In the genomic region with DNA sequence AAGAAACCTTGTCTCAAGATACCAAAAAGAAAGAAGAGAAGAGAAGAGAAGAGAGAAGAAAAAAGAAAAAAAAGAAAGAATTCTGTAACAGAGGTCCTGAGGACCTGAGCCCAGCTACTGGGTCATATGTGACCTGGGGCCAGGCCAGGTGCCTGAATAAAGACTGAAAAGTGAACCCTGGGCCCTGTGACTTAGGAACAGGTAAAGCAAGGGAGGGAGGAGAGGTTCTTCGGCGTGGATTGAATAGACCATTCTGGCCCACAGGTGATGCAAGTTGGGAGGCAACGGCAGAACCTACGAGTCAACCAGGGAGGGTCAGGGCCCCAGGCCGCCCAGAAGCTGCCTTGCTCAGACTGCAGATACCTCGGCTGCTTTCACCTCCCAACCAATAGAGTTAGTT, we compare ENCODE assay signal across 14 mouse cellular contexts. TPM values are rescaled to one million over a fixed set of nuclear protein-coding genes. Genes with fewer than 3 reads are reported as not detected.
DNase-seq lines count a peak whose midpoint lies in the region; ATAC-seq and TF ChIP-seq lines count a peak whose summit lies in the region.
"Had no signal": no experiment of that assay in that cellular context is flagged by ENCODE, and none has a peak within 500 bp of the region (broad histone marks: within the 10 kb centered on the region; RNA-seq: fewer than 3 reads in every experiment).

No protein-coding gene starts in this region.

- WGBS in kidney, postnatal 0 days = 82% methylated on average over 6 of the region's 6 CpGs
- 59% methylated on average over 6 of the region's 6 CpGs for WGBS in liver, embryonic 14.5 days (ENCODE audit: insufficient replicate concordance)

- no peaks in the 10 kb centered on the region for H3K9me3 ChIP-seq in kidney, postnatal 0 days (replicated peaks; ENCODE audit: low read length)
- no peaks in the 10 kb centered on the region for H3K9me3 ChIP-seq in liver, embryonic 14.5 days (ENCODE audit: control insufficient read depth, low read length)
- H3K9me3 ChIP-seq: midbrain, embryonic 13.5 days had no signal

- H3K9ac ChIP-seq in kidney, postnatal 0 days (ENCODE audit: low read depth, low read length) = no peak overlapping the region
- H3K9ac ChIP-seq in liver, embryonic 14.5 days (replicated peaks) = no peak overlapping the region
- H3K9ac ChIP-seq: midbrain, embryonic 13.5 days had no signal

- H3K4me3 ChIP-seq in kidney, postnatal 0 days (replicated peaks; ENCODE audit: low read depth, low read length) = no peak overlapping the region
- peak overlapping the region; percentile 67 for H3K4me3 ChIP-seq in bone marrow macrophage, adult 2 months (ENCODE audit: insufficient read depth, low read length)
- no peak overlapping the region for H3K4me3 ChIP-seq in liver, embryonic 14.5 days (ENCODE audit: insufficient read depth in 1 of 2, low read depth in 2 of 2, low read length in 2 of 2)

- TF ChIP-seq EP300 in liver, embryonic 14.5 days (IDR thresholded peaks at IDR 0.05; ENCODE audit: low read depth) = no peak

- no peaks in the 10 kb centered on the region for H3K27me3 ChIP-seq in kidney, postnatal 0 days (ENCODE audit: insufficient read depth, low read length)
- no peaks in the 10 kb centered on the region for H3K27me3 ChIP-seq in liver, embryonic 14.5 days (ENCODE audit: control insufficient read depth, insufficient read depth, low read length)

- H3K36me3 ChIP-seq in kidney, postnatal 0 days (ENCODE audit: insufficient read depth, low read length) = no peaks in the 10 kb centered on the region
- H3K36me3 ChIP-seq in liver, embryonic 14.5 days (replicated peaks; ENCODE audit: control insufficient read depth, insufficient read depth, low read depth) = peaks cover 5% of the 10 kb centered on the region; the same call in 1 of the 2 replicates
- H3K36me3 ChIP-seq: midbrain, embryonic 13.5 days had no signal

- peaks cover 17% of the 10 kb centered on the region; the same call in 1 of the 2 replicates for H3K4me1 ChIP-seq in kidney, postnatal 0 days (replicated peaks; ENCODE audit: insufficient read depth, low read length)
- peaks cover 52% of the 10 kb centered on the region for H3K4me1 ChIP-seq in bone marrow macrophage, adult 2 months (ENCODE audit: control insufficient read depth, insufficient read depth, low read length)
- peaks cover 30 to 59% of the 10 kb centered on the region in 2 experiments for H3K4me1 ChIP-seq in liver, embryonic 14.5 days (replicated peaks; ENCODE audit: control insufficient read depth in 2 of 2, insufficient read depth in 2 of 2, low read length in 1 of 2)

- H3K4me2 ChIP-seq in kidney, postnatal 0 days (ENCODE audit: low read length) = 0 out of 2 replicates have a peak overlapping the region, but pooled peaks have one; percentile 59
- H3K4me2 ChIP-seq in liver, embryonic 14.5 days (ENCODE audit: low read depth) = peak overlapping the region; percentile 91

- H3K27ac ChIP-seq in kidney, postnatal 0 days = no peak overlapping the region
- H3K27ac ChIP-seq in bone marrow macrophage, adult 2 months (ENCODE audit: insufficient read depth, low read depth, low read length) = no peak overlapping the region; the same call in 1 of the 2 replicates
- no peak overlapping the region for H3K27ac ChIP-seq in liver, embryonic 14.5 days
- H3K27ac ChIP-seq: midbrain, embryonic 13.5 days had no signal

- ATAC-seq in kidney, postnatal 0 days (replicated peaks; ENCODE audit: low FRiP score, low read depth) = no peak
- ATAC-seq in liver, embryonic 14.5 days (ENCODE audit: insufficient read depth) = no peak
- ATAC-seq in inflammation-experienced regulatory T-cells, adult 6 months = no peak

- TF ChIP-seq CTCF in kidney, postnatal 0 days (IDR thresholded peaks at IDR 0.05; ENCODE audit: low read depth) = no peak
- TF ChIP-seq CTCF in bone marrow macrophage, adult 2 months (IDR thresholded peaks at IDR 0.05; ENCODE audit: low read depth, low read length) = no peak
- no peak for TF ChIP-seq CTCF in liver, embryonic 14.5 days (IDR thresholded peaks at IDR 0.05; ENCODE audit: low read depth)

- TF ChIP-seq POLR2A in bone marrow macrophage, adult 2 months (IDR thresholded peaks at IDR 0.05; ENCODE audit: borderline replicate concordance, low read depth, low read length) = no peak

- DNase-seq in kidney, postnatal 0 days (ENCODE audit: low spot score) = no peak
- DNase-seq in kidney, postnatal 14 days = no peak
- no peak for DNase-seq in liver, embryonic 14.5 days (ENCODE audit: low read depth in 3 of 3, low spot score in 3 of 3)
- no peak for DNase-seq in right cerebral cortex, postnatal 10 days (ENCODE audit: low spot score in 2 of 2)
- DNase-seq in thymus, postnatal 25 days = no peak
- DNase-seq: adrenal gland, postnatal 14 days; cerebellum, postnatal 14 days; heart, postnatal 10 days; kidney, postnatal 25 days; layer of hippocampus, postnatal 36 days; lung, postnatal 10 days had no signal

RNA-seq across cellular contexts. Expression of a gene that starts 1.0 kb away (rescaled TPM):
- 44.4 and 50.6 TPM in 2 replicates for polyA plus RNA-seq in kidney, postnatal 0 days (2015; fragmentation: Nextera tagmentation; extraction: Ambion mirVana)
- 41.9 and 49.2 TPM in 2 replicates for polyA plus RNA-seq in bone marrow macrophage, adult 2 months (2012; ENCODE audit: insufficient read depth, insufficient read length, missing spikeins)
- polyA plus RNA-seq in liver, embryonic 14.5 days (2012; rRNA removed) = 38.8 and 45.7 TPM in 2 replicates
- polyA plus RNA-seq in liver, embryonic 14.5 days (2014; fragmentation: Nextera tagmentation; extraction: Ambion mirVana) = 37.6 and 49.6 TPM in 2 replicates
- 10 to 100 TPM; 21.7 to 26.7 (median 24.3) TPM for polyA plus RNA-seq in inflammation-experienced regulatory T-cells, adult 6 months (2017; shearing (Covaris generic))
